Mouse (Mus musculus) layer of hippocampus, adult 9-11 months (tissue): Measurements from ENCODE around the gene Ifi27.
"Not testable (repeated sequence)": the region's sequence is repeated elsewhere in the genome, so short reads cannot be mapped to it uniquely, and the experiment has no call there.

Experiments used
- DNase-seq: peaks from one replicate; pipeline ENCODE4 v3.0.0; 2022

Ifi27 gene

GRCm38 (mm10) chr12:103433986-103434731 lies at the start of gene Ifi27:
Gene Ifi27 (plus strand): TSS chr12:103434211.
- peak; percentile 88 for DNase-seq

- DNase-seq, result peak; percentile 98
Observed at GRCm38 (mm10) chr12:103388505-103389347, 45.3 kb upstream of the Ifi27 start, which contains the start of gene Otub2. Gene Otub2 (plus strand): TSS chr12:103388682.

DNA sequence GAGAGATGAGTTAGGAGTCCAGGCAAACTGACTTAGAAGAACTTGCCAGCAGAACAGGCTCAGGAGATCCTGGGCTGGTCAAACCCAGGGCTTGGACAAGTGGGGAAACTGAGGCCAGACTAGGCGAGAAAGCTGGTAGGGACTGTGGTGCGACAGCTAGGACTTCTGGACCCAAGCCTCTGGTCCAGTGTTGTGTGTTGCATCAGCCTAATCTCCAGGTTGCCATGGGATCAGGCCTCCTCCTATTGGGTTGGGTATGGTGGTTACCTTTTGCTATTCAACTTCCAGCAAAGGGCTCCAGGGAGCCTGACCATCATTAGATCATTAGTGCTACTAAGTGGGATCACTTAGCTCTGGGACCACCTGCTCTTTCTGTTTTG lies 44.7 kb upstream of the Ifi27 start:
- DNase-seq, result no peak

DNA sequence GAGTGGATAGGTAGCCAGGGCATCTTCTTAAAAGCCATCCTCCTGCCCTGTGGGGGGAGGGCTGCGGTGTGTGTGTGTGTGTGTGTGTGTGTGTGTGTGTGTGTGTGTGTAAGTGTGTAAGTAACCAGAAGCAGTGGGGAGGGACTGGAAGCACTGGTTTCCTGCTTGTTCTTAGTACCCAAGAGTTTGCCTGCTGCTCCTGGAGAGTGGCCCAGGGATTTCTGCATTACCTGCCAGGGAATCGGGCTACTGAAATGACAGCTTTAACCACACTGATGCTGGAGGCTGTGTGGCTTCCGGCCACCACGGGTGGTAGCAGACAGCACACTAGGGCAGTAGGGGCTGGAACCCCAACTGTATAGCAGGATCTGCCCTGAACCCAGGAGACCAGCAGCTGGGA lies 44.0 kb upstream of the Ifi27 start:
- DNase-seq, result no peak

- DNase-seq, result peak; percentile 85
Observed at GRCm38 (mm10) chr12:103391098-103391497, 42.9 kb upstream of the Ifi27 start.

DNA sequence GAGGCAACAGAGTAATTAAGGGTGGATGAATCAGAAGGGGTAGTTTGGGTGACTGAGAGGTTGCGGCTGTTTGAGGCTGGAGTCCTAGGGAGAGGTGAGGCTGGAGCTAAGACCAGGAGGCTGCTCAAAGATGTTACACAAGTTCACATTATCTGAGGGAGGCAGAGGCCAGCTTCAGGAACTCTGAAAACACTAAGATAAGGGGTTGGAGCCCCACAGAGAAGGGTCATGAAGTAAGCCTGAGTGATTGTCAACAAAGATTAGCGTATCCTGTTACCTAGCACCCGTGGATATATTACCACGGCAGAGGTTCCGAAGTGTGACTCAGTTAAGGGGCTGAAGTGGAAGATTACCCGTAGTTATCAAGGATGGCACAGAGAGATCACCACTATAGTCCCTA lies 40.5 kb upstream of the Ifi27 start:
- DNase-seq, result no peak

DNA sequence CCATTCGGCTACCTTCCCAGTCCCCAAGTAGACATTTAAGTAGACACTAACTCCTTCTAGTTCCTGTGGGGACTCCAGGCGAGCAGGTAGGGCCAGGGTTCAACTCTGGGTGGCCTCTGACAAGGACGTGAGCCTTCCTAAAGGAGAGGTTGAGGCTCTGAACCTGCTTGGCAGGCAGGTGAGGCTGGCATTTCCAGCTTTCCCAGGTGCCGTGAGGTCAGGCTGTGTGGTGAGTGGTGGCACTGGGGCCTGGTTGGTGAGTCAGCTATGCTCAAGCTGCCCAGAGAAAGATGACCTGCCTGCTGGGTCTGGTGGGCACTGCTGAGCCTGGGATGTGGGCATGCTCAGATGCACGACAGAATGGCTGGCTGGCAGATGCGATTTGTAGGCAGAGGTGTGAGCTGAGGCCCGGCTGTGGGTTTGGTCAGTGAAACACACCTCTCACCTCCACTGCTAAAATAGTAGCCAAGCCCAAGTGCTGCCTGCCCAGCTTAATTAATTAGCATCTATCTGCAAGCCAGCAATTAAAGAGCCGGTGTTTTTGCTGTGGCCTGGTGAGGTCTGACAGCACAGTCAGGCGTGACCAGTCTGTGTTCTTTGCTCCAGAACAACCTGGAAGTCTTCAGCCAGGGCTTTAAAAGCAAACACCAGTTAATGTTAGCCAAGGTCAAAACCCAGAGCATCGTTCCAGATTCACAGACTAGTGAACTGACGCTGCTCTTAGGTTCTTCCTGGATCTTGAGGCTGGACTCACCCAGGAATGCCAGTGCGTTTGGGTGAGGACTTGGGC lies 38.3 kb upstream of the Ifi27 start:
- DNase-seq, result no peak

DNA sequence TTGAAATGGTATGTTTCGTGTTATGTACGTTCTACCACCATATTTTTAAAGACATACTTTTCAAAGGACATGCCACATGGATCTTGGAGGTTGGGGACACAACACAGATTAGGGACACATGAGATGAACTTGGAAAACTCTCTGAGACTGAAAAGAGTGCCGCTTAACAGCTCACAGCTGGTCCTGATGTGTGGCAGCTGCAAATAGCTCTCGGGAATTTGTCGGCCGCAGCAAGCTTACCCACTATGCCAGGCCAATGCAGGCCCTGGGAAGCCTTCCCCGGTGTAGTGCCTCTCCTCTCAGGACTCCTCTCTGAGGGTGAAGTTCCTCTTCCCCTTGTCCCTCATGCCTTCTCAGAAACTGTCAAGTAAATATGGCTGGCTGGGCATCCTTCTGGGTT lies 37.3 kb upstream of the Ifi27 start:
- no peak for DNase-seq

DNA sequence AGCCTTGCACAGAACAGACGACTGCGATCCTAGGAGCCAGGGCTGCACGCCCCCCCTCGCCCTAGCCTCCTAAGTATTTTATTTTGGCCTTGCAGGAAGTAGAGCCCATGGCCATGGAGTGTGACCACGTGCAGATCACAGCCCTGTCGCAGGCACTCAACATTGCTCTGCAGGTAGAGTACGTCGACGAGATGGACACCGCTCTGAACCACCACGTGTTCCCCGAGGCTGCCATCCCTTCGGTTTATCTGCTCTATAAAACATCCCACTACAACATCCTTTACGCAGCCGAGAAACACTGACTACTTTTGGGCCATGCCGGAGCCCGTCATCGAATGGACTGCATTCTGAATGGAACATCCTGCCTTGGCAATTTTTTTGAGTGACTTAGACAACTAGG lies 29.9 kb upstream of the Ifi27 start:
- no peak for DNase-seq

GRCm38 (mm10) chr12:103407720-103408119 lies 26.3 kb upstream of the Ifi27 start, which contains the start of gene 9330161L09Rik:
Gene 9330161L09Rik (minus strand): TSS chr12:103407820.
- no peak for DNase-seq

GRCm38 (mm10) chr12:103408144-103408543 lies 25.9 kb upstream of the Ifi27 start:
- DNase-seq, result peak; percentile 68

DNA sequence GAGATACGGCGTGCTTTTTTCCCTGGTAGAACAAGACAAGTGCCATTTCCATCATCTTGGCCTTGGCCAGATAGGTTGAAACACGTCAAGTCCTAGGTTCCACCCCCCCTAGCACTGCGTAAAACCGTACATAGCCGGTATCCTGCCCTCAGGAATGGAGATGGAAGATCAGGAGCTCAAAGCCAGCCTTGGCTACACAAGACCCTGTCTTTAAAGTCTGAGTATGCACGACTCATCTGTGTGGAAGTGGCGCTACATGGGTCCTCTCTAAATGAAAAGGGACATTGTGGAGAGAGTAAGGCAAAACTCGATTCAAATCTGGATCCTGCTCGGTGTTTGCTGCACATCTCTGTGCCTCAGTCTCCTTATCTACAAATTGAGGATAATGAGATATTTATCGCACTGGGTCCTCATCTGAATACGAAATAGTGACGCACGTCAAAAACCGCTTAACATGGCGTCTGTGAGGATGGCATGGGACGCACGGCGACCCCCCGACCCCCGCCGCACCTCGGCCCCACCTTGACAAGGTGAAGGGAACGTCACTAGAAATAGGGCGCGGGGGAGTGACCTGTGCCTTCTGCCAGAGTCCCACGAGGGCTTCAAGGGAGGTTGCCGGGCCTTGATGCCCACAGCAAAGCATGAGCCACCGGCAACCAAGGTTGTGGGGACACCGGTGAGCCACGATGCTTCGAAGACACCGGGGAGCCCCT lies 8.8 kb upstream of the Ifi27 start:
- DNase-seq, result no peak

- DNase-seq, result peak; percentile 99
Observed at GRCm38 (mm10) chr12:103425729-103426470, 8.1 kb upstream of the Ifi27 start, which contains the start of gene Ddx24. Gene Ddx24 (minus strand): TSS chr12:103425830.

DNA sequence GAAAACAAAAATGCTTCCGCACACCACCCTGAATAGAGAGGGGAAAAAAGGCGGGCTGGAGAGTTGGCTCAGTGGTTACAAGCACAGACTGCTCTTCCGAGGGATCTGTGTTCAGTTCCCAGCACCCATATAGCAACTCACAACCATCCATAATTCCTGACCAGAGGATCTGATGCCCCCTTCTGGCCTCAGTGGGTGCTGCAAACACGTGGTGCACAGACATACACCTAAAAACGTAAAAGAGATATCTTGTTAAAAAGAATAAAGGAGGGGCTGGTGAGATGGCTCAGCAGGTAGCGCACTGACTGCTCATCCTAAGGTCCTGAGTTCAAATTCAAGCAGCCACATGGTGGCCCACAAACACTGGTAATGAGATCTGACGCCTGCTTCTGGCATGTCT lies 7.3 kb upstream of the Ifi27 start:
- no peak for DNase-seq

GRCm38 (mm10) chr12:103433430-103433829 lies 581 bp upstream of the Ifi27 start:
- DNase-seq, result no peak

DNA sequence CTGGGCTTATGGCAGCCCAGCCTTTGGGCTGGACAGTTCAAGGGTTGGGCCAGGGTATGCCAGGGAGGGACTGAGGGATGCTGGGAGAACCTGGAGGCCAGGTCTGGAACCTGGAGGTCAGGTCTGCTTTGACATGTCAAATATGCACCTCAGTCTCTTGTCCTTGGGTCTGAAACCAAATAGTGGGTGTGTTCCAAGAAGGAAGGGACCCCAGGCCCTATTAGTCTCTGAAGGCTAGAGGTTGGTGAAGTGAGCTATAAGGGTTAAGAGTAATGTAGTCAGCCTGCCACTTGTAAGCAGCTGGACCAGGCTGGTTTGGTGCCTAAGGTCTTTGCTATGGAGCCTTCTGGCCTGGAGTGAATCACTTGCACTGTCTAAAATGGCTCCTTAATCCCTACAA lies 850 bp downstream of the Ifi27 start:
- DNase-seq, result no peak

DNA sequence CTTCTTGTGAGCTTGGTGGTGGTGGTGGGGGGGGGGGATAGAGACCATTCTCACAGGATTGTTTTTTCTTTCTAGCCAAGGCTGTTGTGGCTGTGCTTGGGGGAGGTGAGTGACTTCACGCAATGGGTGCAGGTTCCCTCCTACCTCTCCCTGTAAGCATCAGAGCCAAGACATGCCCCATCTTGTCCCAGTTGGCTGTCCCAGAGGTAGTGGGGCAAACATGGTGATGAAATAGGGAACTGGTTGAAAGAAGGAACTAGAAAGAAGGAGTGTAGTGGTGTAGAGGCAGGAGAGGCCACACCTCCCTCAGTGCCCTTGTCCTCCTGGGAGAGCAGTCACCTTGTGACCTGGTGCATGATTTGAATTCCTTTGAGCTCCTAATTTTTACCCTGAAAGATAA lies 3.6 kb downstream of the Ifi27 start:
- DNase-seq, result no peak

DNA sequence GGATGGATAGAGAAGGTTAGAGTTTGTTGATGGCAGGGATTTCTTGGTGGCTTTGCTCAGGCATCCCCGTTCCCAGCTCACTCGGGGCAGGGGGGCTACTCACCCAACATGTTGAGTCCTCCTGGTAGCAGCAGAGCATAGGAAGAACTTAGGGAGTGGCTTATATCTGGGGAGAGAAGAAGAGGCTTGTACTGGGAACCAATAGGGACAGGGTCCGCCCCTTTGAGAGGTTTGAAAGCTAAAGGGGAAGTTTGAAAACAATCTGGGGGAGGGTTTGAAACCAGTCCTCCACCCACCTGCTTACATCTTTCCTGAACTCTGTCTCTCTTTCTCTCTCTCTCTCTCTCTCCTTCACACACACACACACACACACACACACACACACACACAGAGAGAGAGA lies 9.5 kb downstream of the Ifi27 start, which contains the start of gene Ifi27l2a:
Gene Ifi27l2a (minus strand): TSS at position 157 of the 400 bp plus-strand sequence.
- DNase-seq, result no peak

DNA sequence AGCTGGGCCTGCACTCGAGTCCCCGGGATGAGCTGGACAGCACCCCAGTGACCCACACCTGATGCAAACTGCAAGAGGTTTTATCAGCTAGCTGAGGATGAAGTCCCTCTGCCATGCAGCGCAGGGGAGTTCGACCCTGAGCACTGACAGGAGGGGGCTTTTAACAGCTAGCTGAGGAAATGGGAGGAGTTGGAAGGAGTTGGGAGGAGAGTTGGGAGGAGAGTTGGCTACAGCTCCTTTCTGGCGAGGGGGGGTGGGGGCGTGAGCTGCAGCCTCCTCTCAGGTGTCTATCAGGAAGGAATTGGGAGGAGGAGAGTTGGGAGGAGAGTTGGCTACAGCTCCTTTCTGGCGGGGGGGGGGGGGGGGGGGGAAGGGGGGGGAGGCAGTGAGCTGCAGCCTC lies 10.2 kb downstream of the Ifi27 start:
- not testable (repeated sequence) for DNase-seq

DNA sequence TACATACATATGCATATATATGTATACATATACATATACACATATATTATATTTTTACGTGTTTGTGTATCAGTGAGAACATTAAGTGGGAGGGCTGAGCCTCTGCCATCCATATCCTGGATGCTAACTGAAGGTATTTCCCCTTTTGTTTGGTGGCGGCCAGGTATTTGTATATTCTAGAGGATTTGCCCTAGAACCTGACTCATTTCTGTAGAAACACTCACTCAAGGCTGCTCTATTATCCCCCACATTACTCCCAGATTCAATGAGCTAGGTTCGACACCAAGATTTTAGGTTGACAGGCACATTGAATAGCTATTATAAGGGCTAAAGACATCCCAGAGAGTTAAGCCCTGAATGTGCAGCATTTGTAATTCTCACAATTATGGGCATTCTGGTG lies 11.0 kb downstream of the Ifi27 start:
- no peak for DNase-seq

DNA sequence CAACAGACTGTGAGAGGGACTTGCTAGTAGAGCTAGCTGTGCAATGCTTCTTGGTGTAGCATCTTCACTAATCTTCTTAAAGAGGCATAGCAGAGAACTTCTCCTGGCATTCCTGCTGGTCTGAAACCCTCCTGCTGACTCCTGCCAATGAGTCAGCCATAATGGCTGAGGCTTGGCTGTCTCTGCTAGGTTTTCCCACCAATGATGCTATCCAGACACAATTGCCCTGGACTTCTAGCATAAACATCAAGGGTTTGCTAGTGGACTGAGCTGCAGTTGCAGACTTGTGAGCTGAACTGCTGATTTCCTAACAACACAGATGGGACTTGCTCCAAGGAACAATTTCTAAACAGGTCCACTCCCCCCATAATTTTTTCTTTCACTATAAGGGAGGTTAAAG lies 19.4 kb downstream of the Ifi27 start:
- DNase-seq, result no peak

- not testable (repeated sequence) for DNase-seq
Observed at GRCm38 (mm10) chr12:103456727-103457126, 22.7 kb downstream of the Ifi27 start.
